Mouse (Mus musculus) neutrophil, adult 83 days (primary cell): ENCODE measurements around the gene Trip6. TPM values are rescaled to one million over a fixed set of nuclear protein-coding genes. Genes with fewer than 3 reads are reported as not detected.

ENCODE experiments used
- total RNA-seq, 2 experiments: library from RNA; stranded (reverse); gene quantifications; one replicate each; pipeline ENCODE4 v1.2.4; 2023

Trip6 gene
- 10 to 100 TPM in 1 of 2 experiments, 1 to 10 TPM in 1; 7.9 to 12.1 TPM for total RNA-seq

DNA sequence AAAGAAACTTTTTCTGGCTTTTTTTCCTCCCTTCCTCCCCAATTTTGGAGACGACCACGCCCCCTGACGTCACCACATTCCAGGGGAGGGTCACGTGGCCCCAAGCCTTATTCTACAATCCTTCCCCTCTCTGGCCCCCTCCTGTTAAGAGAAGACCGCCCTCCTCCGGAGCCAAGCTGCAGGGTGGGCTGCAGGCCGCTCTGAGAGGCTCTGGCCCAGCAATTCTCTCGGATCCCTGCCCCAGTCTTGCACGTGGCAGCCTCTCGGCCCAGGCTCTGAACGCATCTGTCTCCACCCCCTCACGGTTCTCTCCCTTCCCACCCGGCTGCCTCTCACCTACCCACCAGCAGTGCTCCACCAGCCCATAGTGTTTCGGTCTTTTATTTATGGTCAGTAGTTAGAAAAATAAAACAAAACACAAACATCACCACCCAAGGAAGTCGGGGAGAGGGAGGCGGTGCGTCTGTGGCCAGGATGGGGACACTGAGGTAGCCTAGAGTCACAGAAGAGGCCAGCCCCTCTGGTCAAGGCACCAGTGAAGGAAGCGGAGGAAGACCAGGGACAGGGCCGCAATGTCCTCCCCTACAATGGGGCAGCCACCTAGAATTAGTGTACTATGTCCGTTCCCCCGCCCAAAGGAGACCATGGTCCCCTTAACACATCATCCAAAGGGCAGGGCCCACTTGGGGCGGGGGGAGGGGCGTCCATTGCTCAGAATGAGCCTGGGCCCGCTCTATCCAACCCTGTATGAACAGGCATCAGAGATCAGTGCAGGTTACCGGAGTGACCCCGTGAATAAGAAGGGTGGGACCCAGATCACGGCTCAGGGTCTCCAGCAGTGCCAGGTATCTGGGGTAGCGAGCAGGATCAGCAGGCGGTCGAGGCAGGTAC lies at the start of gene Trip6:
Gene Trip6, minus strand, starts transcription at position 212 of the 891 bp plus-strand sequence.

DNA sequence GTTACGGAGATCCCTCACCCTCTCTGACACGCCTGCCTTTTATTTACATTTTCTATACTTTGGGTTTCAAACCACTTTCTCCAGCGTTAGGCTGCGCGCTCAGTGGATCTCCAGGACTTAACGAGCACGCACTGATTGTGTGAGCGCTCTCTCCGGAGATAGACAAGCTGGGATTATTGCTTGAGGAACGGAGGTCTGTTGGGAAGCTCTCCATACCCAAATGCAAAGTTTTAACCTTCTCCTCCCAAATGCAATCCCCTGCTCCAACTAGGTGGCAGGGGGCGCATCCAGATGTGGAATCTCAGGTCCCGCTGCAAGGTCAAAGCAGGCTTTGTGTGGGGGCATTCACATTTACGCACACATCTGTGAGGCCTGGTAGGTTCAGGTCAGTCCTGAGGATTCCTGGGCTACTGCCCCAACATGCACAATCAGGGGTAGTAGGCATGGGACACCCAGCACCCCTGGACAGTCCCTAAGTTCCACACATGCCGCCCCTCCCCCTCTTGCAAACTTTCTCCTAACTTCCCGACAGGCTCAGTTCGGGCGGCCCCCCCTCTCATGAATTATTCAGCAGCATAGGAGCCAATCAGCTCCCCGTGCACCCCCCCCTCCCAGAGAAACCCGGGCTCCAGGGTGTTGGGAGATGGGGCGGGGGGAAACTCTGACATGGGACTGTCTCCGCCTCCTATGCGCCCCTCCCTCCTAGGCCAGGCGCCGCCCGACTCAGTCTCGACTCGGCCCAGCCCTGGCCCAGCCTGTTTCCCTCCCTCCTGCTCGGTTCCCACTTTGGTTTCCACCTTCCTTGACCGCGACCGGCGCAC lies 35.4 kb upstream of the Trip6 start, which contains the start of gene Ephb4:
Gene Ephb4, plus strand, starts transcription at position 726 of the 821 bp plus-strand sequence.

DNA sequence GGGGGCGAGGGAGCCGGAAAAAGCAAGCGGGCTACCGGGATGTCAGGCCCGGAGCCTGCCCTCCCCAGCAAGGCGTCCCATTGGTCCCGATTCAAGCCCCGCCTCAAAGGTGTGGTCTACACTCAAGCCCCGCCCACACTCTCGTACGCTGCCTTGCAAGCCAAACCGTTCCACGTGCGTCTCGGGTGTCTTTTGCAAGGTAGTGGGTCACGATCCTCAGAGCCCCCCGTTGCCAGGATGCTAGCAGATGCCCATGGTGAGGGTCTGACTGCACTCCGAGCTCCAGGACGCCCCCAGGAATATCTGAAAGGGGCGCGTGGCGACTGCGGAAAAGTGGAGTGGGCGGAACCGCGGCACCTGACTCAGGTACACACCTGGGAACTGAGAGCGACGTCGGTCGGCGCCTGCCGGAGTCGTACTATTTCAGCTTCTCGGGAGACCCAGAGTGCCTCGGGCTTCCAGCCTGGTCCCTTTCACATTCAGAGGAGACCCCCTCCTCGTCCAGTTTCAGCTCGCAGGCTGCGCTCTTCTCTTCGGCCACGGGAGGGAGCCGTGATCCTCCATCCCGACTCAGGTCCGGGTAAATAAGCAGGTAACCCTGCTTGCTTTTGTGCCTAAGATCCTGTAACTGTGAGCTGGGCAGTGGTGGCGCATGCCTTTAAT lies 19.4 kb upstream of the Trip6 start, which contains the start of gene Slc12a9:
Gene Slc12a9, minus strand, starts transcription at position 86 of the 663 bp plus-strand sequence.

DNA sequence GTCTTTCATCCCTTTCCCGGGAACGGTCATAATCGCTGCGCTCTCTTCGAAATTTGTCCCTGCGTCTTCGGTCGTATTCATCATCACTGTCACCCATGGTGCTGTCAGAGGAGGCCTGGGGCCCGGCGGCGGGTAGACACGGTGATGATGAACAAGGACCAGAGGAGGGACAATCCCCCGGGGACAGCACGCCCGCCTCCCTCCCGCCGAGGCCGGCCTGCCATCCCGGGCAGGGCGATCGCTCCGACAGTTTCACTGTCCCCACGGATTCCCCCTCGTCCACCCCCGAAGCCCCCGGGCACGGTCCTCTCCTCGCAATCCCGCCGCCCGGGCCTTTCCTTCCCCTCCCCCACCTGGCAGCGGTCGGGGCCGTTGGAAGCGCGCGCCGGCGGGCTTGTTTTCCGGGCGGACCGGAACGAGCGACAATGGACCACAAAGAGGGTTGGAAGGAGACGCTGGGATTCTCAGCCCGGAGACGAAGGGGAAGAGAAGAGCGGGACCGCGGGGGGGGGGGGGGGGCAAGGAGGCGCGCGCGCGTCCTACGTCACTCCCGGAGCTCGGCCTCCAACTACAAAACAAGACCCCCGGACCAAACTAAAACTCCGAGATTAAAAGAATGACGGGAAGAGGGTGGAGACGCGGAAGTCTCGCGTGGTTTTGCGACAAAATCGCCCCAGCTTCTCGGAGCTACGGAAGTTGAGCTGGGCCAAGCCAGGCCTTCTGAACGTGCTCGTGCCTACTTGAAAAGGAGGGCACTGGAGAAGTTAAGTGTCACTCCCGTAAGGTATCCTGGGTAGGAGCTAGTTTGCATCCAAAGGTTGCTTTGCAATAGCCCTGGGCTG lies 6.9 kb downstream of the Trip6 start, which contains the start of gene Srrt:
Gene Srrt, minus strand, starts transcription at position 604 of the 842 bp plus-strand sequence.

DNA sequence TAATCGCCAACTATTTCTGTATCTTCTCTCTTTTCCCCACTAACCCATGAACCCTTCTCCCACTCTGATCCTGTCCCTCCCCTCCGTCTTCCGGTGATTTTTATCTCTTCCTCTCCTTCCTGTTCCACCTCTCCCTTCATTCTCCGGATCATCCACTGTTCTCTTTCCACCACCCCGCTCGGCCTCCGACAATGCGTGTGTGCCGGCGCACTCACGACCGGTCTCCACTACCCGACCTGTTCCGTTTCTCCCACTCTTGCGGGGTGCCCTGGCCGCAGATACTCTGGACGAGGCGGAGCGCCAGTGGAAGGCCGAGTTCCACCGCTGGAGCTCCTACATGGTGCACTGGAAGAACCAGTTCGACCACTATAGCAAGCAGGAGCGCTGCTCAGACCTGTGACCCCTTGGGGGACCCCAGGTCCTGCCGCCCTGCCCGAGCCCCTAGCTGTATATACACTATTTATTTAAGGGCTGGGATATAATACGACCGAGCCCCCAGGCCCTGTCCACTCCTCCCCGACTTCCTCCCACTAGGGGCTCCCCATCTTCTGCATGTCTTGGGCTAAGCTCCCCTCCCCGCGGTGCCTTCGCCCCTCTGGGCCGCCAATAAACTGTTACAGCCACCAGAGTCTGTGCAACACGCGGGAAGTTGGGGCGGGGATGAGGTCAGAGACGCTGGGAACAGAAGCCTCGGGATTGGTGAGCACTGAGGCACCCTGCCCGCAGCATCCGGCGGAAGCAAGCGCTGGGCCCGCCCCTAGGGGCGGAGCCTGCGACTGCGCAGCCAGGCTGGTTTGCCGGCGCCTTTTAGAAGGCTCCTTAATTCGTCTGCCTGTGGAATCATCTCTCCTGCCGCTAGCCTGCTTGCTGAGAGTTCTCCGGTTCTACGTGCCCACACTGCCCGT lies 20.1 kb downstream of the Trip6 start, which contains the start of gene Ufsp1:
Gene Ufsp1, plus strand, starts transcription at position 791 of the 905 bp plus-strand sequence.

DNA sequence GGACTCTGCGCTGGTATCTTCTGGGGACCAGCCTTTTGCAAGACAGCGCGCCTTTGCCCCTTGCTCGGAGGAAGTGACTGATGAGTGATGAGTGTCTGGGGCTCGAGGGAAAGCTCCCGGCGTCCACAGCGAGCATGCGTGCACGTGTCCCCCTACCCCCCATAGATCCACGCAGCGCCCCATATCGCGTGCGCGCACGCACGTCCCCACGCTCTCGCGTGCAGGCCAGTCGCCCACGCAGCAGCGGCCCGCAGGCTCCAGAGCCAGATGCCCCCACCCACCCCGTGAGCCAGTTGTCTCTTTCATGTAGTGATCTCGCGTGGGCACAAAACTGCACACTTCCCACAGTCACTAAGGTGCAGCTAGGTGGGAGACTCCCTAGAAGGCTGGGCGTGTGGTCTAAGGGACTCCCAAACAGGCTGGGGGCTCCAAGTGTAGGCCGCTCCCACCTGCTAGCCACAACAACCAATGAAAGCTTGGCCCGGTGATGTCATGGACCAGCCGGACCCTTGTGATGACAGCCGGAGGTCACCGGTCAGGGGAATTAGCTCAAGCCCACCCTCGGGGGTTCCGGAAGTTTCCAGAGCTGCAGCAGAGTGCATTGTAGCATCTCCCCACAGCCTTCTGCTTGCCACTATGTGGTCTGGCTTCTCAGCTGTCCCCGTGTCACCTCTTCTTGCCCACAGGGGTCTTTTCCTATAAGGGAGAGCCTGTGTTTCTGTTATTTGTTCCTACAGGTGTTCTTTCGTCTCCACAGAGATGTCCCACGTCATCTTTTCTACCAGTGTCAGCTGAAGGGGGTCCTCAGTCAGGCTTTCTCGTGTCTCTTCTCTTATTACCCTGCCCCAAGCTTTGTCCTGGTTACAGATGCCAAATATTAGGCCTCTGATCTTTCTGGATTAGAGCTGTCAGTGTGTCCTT lies 26.9 kb downstream of the Trip6 start, which contains the start of gene Ache:
Gene Ache, plus strand, starts transcription at position 488 of the 921 bp plus-strand sequence.

Other genes with a start within 250 kb of the Trip6 start
- under 1 TPM in 1 of 2 experiments, not detected in 1; 0.28 TPM for gene Serpine1, start 242.1 kb downstream of the Trip6 start, total RNA-seq
- 10 to 100 TPM; 32.8 to 36.3 TPM for gene Trim56, start 198.2 kb downstream of the Trip6 start, total RNA-seq
- not detected for gene Muc3, start 165.1 kb downstream of the Trip6 start, total RNA-seq
- 1 to 10 TPM; 1.7 to 2.9 TPM for gene Muc3a, start 102.0 kb downstream of the Trip6 start, total RNA-seq
- gene Ache, start 26.9 kb downstream of the Trip6 start, total RNA-seq = 10 to 100 TPM in 1 of 2 experiments, 1 to 10 TPM in 1; 7.4 to 13.1 TPM
- 1 to 10 TPM; 3.5 to 4.1 TPM for gene Ufsp1, start 19.8 kb downstream of the Trip6 start, total RNA-seq
- 100 to 1,000 TPM; 195 to 241 TPM for gene Srrt, start 6.7 kb downstream of the Trip6 start, total RNA-seq
- gene Slc12a9, start 19.2 kb upstream of the Trip6 start, total RNA-seq = 10 to 100 TPM; 33.5 to 41.1 TPM
- under 1 TPM in 1 of 2 experiments, not detected in 1; 0.13 TPM for gene Ephb4, start 35.7 kb upstream of the Trip6 start, total RNA-seq
- under 1 TPM; 0.02 to 0.29 TPM for gene Zan, start 162.7 kb upstream of the Trip6 start, total RNA-seq
- gene Pop7, start 188.1 kb upstream of the Trip6 start, total RNA-seq = 10 to 100 TPM; 13.8 to 19.8 TPM
- gene Gigyf1, start 204.1 kb upstream of the Trip6 start, total RNA-seq = 10 to 100 TPM; 50.9 to 52.3 TPM
- not detected for gene Epo, start 218.8 kb upstream of the Trip6 start, total RNA-seq
- gene Gnb2, start 219.1 kb upstream of the Trip6 start, total RNA-seq = 100 to 1,000 TPM; 921 to 972 TPM
- gene Actl6b, start 239.1 kb upstream of the Trip6 start, total RNA-seq = not detected